Mouse (Mus musculus) liver, embryonic 14.5 days (tissue): ENCODE measurements at regions not wholly inside any gene's neighbourhood (a gene's known extent, or its start where the extent isn't known, plus 50 kb on each side); places are given as distances from the start of the nearest gene placed in this dataset.

ENCODE experiments used
- CTCF ChIP-seq: IDR thresholded peaks from 2 replicates; pipeline ENCODE4 v1.5.1; 2016; ENCODE audit warnings: antibody characterized with exemption, low read depth, control low read depth
- EP300 ChIP-seq: IDR thresholded peaks from 2 replicates; pipeline ENCODE4 v1.6.1; 2016; ENCODE audit warnings: antibody characterized with exemption, low read depth

- no peak for TF ChIP-seq CTCF
- no peak for TF ChIP-seq EP300
Measured at GRCm38 (mm10) chr5:111597733-111598132, 136.0 kb upstream of the Gm26897 start.
